In the genomic region with DNA sequence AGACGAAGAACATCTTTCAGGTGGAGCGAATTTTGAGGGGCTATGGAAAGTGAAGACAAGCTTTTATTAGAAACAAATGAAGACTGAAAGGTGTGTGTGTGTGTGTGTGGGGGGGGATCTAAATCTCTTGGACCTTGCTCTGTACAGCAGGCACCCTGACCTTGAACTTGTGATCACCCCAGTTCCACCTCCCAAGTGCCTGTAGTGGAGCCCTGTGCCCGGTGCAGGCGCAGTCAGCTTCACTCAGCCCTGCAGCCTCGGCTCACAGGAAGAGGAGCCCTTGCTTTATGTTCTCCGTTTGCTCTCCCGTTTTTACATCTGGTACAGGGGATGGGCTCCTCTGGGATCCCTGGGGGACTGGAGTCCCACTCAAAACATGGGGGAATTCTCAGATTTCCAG, we compare ENCODE assay signal across 22 mouse cellular contexts. TPM values are rescaled to one million over a fixed set of nuclear protein-coding genes. Genes with fewer than 3 reads are reported as not detected.
A peak's percentile ranks its signal among the peaks of the same experiment; 100 is the strongest.
DNase-seq lines count a peak whose midpoint lies in the region; ATAC-seq lines count a peak whose summit lies in the region.
"Had no signal": no experiment of that assay in that cellular context is flagged by ENCODE, and none has a peak within 500 bp of the region (broad histone marks: within the 10 kb centered on the region; RNA-seq: fewer than 3 reads in every experiment).

No protein-coding gene starts in this region.

- H3K27me3 ChIP-seq in midbrain, embryonic 16.5 days (ENCODE audit: control insufficient read depth, insufficient read depth, low read depth, low read length): no peaks in the 10 kb centered on the region
- H3K27me3 ChIP-seq: CH12.LX; embryonic facial prominence, embryonic 12.5 days; forebrain, embryonic 13.5 days; forebrain, embryonic 15.5 days had no signal

- ATAC-seq in midbrain, embryonic 16.5 days: no peak
- ATAC-seq: CD4-positive, CD25-positive, alpha-beta regulatory T cell, adult 4 months; forebrain, embryonic 13.5 days; forebrain, embryonic 15.5 days; forebrain, postnatal 0 days had no signal

- no peaks in the 10 kb centered on the region for H3K36me3 ChIP-seq in midbrain, embryonic 16.5 days (ENCODE audit: control insufficient read depth, insufficient read depth, low read length)
- H3K36me3 ChIP-seq: embryonic facial prominence, embryonic 10.5 days; embryonic facial prominence, embryonic 12.5 days; forebrain, embryonic 15.5 days had no signal

- peak; percentile 79 for DNase-seq in heart, adult 11 months
- no peak for DNase-seq in heart, adult 18-20 months
- DNase-seq in testis, postnatal 14 days (ENCODE audit: low spot score): peak; percentile 52
- DNase-seq in testis, postnatal 10 days (ENCODE audit: low spot score): no peak
- peak; percentile 26 for DNase-seq in ZHBTc4 (ENCODE audit: low read depth, low spot score)
- DNase-seq: adrenal gland, adult 2 months; adrenal gland, postnatal 10 days; adrenal gland, postnatal 25 days; B cell, adult 2 months; cerebellum, adult 11-12 months; cerebellum, adult 2 months; cerebellum, adult 9-10 months; cerebellum, postnatal 10 days; cerebellum, postnatal 25 days; forebrain, postnatal 0 days had no signal

- WGBS in midbrain, embryonic 16.5 days: 66% methylated on average over 7 of the region's 7 CpGs

- H3K4me3 ChIP-seq in midbrain, embryonic 16.5 days (ENCODE audit: low read depth, low read length): no peak overlapping the region
- H3K4me3 ChIP-seq: embryonic facial prominence, embryonic 10.5 days; embryonic facial prominence, embryonic 12.5 days; forebrain, embryonic 13.5 days; forebrain, embryonic 15.5 days had no signal

- H3K4me1 ChIP-seq in midbrain, embryonic 16.5 days (ENCODE audit: control insufficient read depth, insufficient read depth, low read length): peaks cover 9% of the 10 kb centered on the region

- H3K9me3 ChIP-seq in midbrain, embryonic 16.5 days (replicated peaks; ENCODE audit: control insufficient read depth, low read length, poor library complexity, severe bottlenecking): 0 out of 2 replicates have a peak, but pooled peaks cover 2% of the 10 kb centered on the region
- H3K9me3 ChIP-seq: forebrain, embryonic 13.5 days; forebrain, embryonic 15.5 days had no signal

- H3K4me2 ChIP-seq in midbrain, embryonic 16.5 days (ENCODE audit: low read length): no peak overlapping the region
- H3K4me2 ChIP-seq: embryonic facial prominence, embryonic 12.5 days; forebrain, embryonic 13.5 days; forebrain, embryonic 15.5 days had no signal

- no peak overlapping the region for H3K27ac ChIP-seq in midbrain, embryonic 16.5 days (ENCODE audit: low read length)
- H3K27ac ChIP-seq: embryonic facial prominence, embryonic 10.5 days; embryonic facial prominence, embryonic 12.5 days; forebrain, embryonic 13.5 days; forebrain, embryonic 15.5 days had no signal

- H3K9ac ChIP-seq in midbrain, embryonic 16.5 days (ENCODE audit: low read depth, low read length): no peak overlapping the region
- H3K9ac ChIP-seq: embryonic facial prominence, embryonic 12.5 days; forebrain, embryonic 13.5 days; forebrain, embryonic 15.5 days; forebrain, postnatal 0 days had no signal

RNA-seq across cellular contexts. Expression of gene Bcl9, which starts 3.9 kb away (rescaled TPM):
- 10 to 100 TPM; 14.2 to 17.9 TPM for total RNA-seq in heart, adult 18-20 months (2021)
- polyA plus RNA-seq in midbrain, embryonic 16.5 days (2015; fragmentation: Nextera tagmentation; extraction: Ambion mirVana): 78.3 and 92.4 TPM in 2 replicates

Comparison
In these comparisons a context has a peak if more than half of its experiments do, and no peak if none do; other contexts are left out.
1. DNase-seq: peak in heart, adult 11 months (single experiment), testis, postnatal 14 days (single experiment) and ZHBTc4 (single experiment); none in heart, adult 18-20 months (0 of 2) and testis, postnatal 10 days (single experiment).